In the genomic region with DNA sequence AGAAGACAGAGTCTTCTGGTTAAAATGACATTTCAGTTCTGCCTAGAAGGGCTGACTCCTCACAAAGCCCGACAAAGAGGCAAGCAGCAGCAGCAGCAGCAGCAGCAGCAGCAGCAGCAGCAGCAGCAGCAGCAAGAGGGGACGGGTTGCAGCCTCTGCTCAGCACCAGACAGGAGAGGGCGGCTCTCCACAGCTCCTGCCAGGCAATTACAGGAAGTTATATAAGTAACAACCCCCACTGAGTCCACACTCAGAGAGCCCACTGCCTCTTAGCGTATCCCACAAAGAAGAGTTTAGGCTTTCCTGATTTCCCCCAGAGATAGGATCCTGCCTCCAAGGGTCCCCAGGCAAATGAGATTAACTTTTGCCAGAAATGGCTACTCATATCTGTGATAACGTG, we compare ENCODE assay signal across 10 mouse cellular contexts.
DNase-seq lines count a peak whose midpoint lies in the region; ATAC-seq lines count a peak whose summit lies in the region.
"Had no signal": no experiment of that assay in that cellular context is flagged by ENCODE, and none has a peak within 500 bp of the region (broad histone marks: within the 10 kb centered on the region; RNA-seq: fewer than 3 reads in every experiment).

No protein-coding gene starts in this region.

- peaks cover 6% of the 10 kb centered on the region for H3K4me1 ChIP-seq in hindbrain, embryonic 15.5 days (replicated peaks)
- peaks cover 15% of the 10 kb centered on the region; the same call in 1 of the 2 replicates for H3K4me1 ChIP-seq in hindbrain, embryonic 13.5 days (replicated peaks)
- H3K4me1 ChIP-seq in embryonic facial prominence, embryonic 14.5 days (ENCODE audit: control insufficient read depth, insufficient read depth, low read length) = no peaks in the 10 kb centered on the region
- peaks cover 4% of the 10 kb centered on the region; the same call in 1 of the 2 replicates for H3K4me1 ChIP-seq in neural tube, embryonic 12.5 days

- H3K9ac ChIP-seq in hindbrain, embryonic 15.5 days = no peak overlapping the region
- no peak overlapping the region for H3K9ac ChIP-seq in hindbrain, embryonic 13.5 days
- H3K9ac ChIP-seq in embryonic facial prominence, embryonic 14.5 days (ENCODE audit: low read depth, low read length) = no peak overlapping the region
- H3K9ac ChIP-seq in neural tube, embryonic 12.5 days = no peak overlapping the region

- no peaks in the 10 kb centered on the region for H3K27me3 ChIP-seq in hindbrain, embryonic 15.5 days
- H3K27me3 ChIP-seq in hindbrain, embryonic 13.5 days = no peaks in the 10 kb centered on the region
- no peaks in the 10 kb centered on the region for H3K27me3 ChIP-seq in embryonic facial prominence, embryonic 14.5 days (replicated peaks; ENCODE audit: control insufficient read depth, insufficient read depth, low read length)
- no peaks in the 10 kb centered on the region for H3K27me3 ChIP-seq in neural tube, embryonic 12.5 days (replicated peaks)

- no peak overlapping the region for H3K27ac ChIP-seq in hindbrain, embryonic 15.5 days (replicated peaks)
- no peak overlapping the region for H3K27ac ChIP-seq in hindbrain, embryonic 13.5 days
- H3K27ac ChIP-seq in embryonic facial prominence, embryonic 14.5 days (replicated peaks; ENCODE audit: low read depth, low read length) = no peak overlapping the region
- no peak overlapping the region for H3K27ac ChIP-seq in neural tube, embryonic 12.5 days

- no peak for ATAC-seq in hindbrain, embryonic 15.5 days (ENCODE audit: low FRiP score, low read depth)
- ATAC-seq in hindbrain, embryonic 13.5 days (ENCODE audit: low FRiP score) = no peak
- no peak for ATAC-seq in embryonic facial prominence, embryonic 14.5 days (ENCODE audit: low read depth)
- no peak; the same call in 1 of the 2 replicates for ATAC-seq in neural tube, embryonic 12.5 days (ENCODE audit: low FRiP score, low read depth)
- ATAC-seq in erythroid progenitor cell, adult 5-6 weeks (replicated peaks; ENCODE audit: low FRiP score, poor library complexity, severe bottlenecking) = no peak

- peak; percentile 14 for DNase-seq in brain, adult 2 months (ENCODE audit: low read depth, low spot score)
- peak; percentile 43 for DNase-seq in embryonic facial prominence, embryonic 14.5 days (ENCODE audit: low spot score)
- DNase-seq in left cerebral cortex, adult 8-10 months (ENCODE audit: low spot score in 2 of 2) = no peak
- no peak for DNase-seq in right cerebral cortex, postnatal 4 days
- DNase-seq: kidney, postnatal 14 days had no signal

- 37% methylated on average over 5 of the region's 5 CpGs for WGBS in hindbrain, embryonic 15.5 days
- WGBS in hindbrain, embryonic 13.5 days = 41% methylated on average over 5 of the region's 5 CpGs
- 26% methylated on average over 4 of the region's 5 CpGs for WGBS in embryonic facial prominence, embryonic 14.5 days
- 28% methylated on average over 5 of the region's 5 CpGs for WGBS in neural tube, embryonic 12.5 days

- no peaks in the 10 kb centered on the region for H3K9me3 ChIP-seq in hindbrain, embryonic 15.5 days
- no peaks in the 10 kb centered on the region for H3K9me3 ChIP-seq in hindbrain, embryonic 13.5 days
- no peaks in the 10 kb centered on the region for H3K9me3 ChIP-seq in embryonic facial prominence, embryonic 14.5 days (ENCODE audit: control insufficient read depth, low read length)
- H3K9me3 ChIP-seq in neural tube, embryonic 12.5 days = no peaks in the 10 kb centered on the region

- H3K36me3 ChIP-seq in hindbrain, embryonic 15.5 days = no peaks in the 10 kb centered on the region
- no peaks in the 10 kb centered on the region for H3K36me3 ChIP-seq in hindbrain, embryonic 13.5 days
- H3K36me3 ChIP-seq in embryonic facial prominence, embryonic 14.5 days (ENCODE audit: control insufficient read depth, insufficient read depth, low read length) = no peaks in the 10 kb centered on the region
- H3K36me3 ChIP-seq in neural tube, embryonic 12.5 days = no peaks in the 10 kb centered on the region

- H3K4me3 ChIP-seq in hindbrain, embryonic 15.5 days = no peak overlapping the region
- H3K4me3 ChIP-seq in hindbrain, embryonic 13.5 days = no peak overlapping the region
- H3K4me3 ChIP-seq in embryonic facial prominence, embryonic 14.5 days (ENCODE audit: low read depth, low read length) = no peak overlapping the region
- H3K4me3 ChIP-seq in neural tube, embryonic 12.5 days = no peak overlapping the region

- H3K4me2 ChIP-seq in hindbrain, embryonic 15.5 days = peak overlapping the region; percentile 9; the same call in 1 of the 2 replicates
- no peak overlapping the region for H3K4me2 ChIP-seq in hindbrain, embryonic 13.5 days
- H3K4me2 ChIP-seq in embryonic facial prominence, embryonic 14.5 days (ENCODE audit: low read depth, low read length) = no peak overlapping the region
- H3K4me2 ChIP-seq in neural tube, embryonic 12.5 days (replicated peaks) = peak overlapping the region; percentile 0; the same call in 1 of the 2 replicates
- H3K4me2 ChIP-seq: liver, embryonic 11.5 days had no signal

Comparison
In these comparisons a context has a peak if more than half of its experiments do, and no peak if none do; other contexts are left out.
1. H3K4me2 ChIP-seq: peak in hindbrain, embryonic 15.5 days (single experiment) and neural tube, embryonic 12.5 days (single experiment); none in hindbrain, embryonic 13.5 days (single experiment) and embryonic facial prominence, embryonic 14.5 days (single experiment).
2. DNase-seq: peak in brain, adult 2 months (single experiment) and embryonic facial prominence, embryonic 14.5 days (single experiment); none in left cerebral cortex, adult 8-10 months (0 of 2) and right cerebral cortex, postnatal 4 days (single experiment).